Mouse (Mus musculus): Measurements from ENCODE around the gene Notum.
"Not testable (repeated sequence)": the region's sequence is repeated elsewhere in the genome, so short reads cannot be mapped to it uniquely, and the experiment has no call there.

The Notum gene

GRCm38 (mm10) chr11:120661076-120661460, at the start of gene Notum:
Gene Notum (minus strand): TSS chr11:120661175.
- DNase-seq = no peak

- DNase-seq = no peak
Measured at GRCm38 (mm10) chr11:120710672-120711071, 49.7 kb upstream of the Notum start.

DNA sequence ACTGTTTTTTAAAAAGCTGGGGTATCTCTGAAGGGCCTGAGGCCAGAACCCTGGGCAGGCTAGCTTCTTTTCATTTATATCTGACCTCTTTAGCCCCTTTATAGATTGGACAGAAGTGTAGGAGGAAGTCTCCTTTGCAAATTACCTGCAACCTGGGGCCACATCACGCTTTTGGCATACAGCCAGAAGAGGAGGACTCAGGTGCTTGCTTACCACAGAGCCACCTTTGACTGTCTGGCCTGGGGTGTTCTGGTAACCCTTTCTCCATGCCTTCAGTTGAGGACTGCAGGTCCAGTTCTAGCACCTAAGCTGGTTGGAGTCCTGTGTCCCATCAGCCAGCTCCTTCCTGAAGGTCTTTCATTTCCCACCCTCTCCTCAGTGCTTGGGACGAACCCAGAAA, 48.6 kb upstream of the Notum start:
- no peak for DNase-seq

GRCm38 (mm10) chr11:120707969-120708368, 47.0 kb upstream of the Notum start:
- no peak for DNase-seq

GRCm38 (mm10) chr11:120707225-120707624, 46.2 kb upstream of the Notum start:
- DNase-seq = no peak

DNA sequence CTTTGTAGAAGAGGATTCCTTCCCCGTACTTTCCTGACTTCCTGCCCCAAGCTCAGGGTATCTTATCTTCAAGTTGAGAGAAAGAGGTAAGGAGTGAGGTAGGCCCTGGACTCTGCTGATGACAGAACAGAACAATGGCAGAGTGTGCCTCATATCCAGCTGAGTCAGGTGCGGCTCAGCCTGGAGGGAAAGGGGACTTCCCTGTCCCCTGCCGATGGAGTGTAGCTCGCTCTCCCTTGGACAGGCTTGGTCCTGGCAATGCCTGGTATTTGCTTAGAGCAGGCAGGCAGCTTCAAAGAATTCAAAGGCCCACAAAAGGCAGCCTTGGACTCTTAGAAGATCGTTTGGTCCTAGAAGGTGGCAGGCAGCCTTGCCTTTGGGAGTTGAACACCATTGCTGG, 45.1 kb upstream of the Notum start:
- no peak for DNase-seq

DNA sequence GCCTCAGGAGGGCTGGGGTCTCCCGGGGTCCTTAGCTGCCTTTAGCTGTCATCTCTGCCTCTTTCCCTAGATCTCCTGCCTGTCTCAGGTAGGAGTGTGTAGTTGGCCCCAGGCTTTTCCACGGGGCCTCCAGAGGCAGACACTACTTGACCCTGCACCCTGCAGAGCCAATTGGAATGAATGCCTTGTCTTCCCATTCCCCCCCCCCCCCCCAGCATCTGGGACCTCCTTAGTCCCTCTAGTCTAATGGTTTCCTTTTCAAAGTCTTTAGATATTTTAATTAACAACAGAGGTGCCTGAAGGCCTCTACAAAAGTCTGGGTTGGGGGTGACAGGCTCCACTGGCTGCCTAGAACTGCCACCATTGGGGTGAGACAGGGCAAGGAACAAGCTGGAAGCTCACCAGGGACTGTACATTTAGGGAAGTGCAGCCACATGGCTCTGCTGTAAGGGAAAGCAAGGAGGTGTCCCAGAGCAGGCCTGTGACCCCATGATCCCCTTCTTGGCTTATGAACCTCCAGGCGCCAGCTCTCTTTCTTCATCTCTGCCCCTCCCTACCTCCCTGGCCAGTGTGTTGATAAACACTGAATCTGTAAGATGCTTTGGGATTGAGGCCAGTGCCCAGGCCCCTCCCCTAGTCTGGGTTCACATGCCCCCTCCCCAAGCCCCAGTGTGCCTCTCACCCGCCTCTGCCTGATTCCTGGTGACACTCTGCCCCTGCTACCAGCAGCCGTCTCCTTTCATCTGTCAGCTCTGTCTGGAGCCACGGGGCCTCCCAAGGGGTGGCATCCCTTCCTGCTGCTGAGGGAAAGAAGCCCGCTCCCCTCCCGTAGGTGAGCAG, 43.7 kb upstream of the Notum start:
- no peak for DNase-seq

DNA sequence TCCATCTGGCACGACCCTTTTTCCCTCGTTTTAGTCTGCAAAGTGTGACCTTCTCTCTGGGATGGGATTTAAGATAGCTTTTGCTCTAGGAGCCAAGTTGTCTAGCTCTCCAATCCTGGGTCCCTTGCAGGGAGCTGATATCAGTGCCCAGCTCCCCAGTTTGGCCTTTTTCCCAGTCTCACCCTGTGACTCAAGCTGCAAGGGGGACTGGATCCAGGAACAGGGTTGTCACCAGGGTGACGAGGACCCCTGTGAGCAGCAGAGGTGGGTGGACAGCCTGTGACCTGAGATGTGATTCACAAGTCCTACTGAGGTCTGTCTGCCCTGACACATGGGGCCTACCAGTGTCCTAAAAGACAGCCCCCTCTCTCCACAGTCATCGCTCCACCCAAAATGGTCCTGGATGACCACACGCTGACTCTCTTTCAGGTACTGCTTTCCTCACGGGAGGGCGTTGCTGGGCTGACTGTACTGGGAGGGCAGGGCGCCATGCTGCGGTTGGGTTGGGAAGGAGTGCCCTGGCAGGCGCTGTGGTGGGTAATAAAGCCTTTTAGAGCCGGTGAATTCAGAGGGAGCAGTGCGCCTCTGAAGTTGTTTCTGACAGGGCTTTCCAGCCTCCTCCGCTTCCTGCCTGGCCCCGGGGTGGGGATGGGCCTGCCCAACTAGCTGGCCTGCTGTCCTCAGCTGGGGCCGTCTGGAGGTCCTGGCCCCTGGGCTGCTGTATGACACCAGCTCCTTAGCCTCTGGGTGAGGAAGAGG, 42.9 kb upstream of the Notum start:
- no peak for DNase-seq

DNA sequence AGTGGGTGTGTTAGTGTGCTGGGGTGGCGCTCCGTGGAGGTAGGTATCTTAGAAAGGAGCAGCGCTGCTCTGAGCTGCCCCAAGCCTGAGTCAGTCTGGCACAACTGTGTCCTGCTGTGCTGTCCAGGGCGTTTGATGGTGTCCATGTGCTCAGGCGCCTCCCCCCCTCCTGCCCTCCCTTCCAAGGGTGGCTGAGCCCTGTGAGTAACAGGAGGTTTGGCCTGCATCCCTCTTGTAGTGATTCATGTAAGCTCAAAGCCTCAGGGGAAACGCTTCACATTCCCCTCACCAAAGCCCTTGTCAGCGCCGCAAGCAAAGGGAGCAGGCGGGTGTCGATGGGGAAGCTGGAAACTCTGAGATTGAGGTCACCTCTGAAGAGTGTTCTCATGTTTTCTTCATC, 36.8 kb upstream of the Notum start:
- no peak for DNase-seq

DNA sequence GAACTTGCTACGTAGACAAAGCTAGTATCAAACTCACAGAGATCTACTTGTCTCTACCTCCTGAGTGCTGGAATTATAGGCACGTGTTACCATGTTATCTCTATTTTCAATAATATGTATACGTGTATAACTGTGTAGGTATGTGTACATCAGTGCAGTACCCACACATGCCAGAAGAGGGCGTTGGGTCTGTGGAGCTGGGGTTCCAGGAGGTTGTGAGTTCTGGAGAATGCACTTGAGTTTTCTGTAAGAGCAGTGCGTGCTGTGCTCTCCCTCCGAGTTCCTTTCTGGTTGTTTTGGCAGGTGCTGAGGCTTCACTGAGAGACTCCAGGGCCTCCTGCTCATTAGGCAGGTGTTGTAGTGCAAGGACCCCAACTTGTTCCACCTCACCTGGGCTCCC, 35.6 kb upstream of the Notum start:
- DNase-seq = peak in 1 of 2 experiments; percentile 49

DNA sequence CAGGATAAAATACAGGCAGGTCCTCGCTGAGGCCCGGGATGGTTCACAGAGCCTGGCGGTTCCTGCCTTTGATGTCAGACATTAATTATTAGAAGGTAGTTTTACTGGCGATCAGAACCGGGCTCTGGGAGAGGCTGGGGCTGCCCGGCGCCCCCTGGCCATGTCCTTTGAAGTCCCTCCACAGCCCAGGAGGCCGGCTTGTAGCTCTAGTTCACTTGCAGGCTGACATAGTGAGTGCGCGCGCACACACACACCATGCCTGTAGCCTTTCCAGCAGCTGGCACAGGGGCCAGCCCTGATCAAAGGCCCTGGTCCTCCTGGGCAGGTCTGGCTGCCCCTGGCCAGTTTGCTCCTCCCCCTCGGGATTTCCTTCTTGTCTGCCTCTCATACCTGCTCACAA, 34.7 kb upstream of the Notum start:
- no peak for DNase-seq

DNA sequence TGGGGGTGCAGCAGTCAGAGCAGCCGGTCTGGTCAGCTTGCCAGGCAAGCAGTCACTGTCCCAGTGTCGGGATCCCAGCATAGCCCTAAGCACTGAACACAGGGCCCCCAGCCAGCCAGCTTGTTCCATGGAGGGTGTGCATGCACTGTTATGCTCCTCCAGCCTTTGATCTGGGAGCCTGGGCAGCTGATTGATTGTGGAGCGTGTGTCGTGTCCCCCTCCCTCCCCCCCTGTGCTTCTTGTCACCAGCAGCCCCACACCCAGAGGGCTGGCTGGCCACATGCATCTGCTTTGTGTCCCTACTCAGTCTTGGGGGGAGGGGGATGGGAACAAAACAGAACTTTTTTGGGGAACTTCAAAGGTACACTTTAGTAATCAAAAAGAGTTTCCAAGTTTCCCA, 34.2 kb upstream of the Notum start:
- DNase-seq = peak in 1 of 2 experiments; percentile 40

- DNase-seq = no peak
Measured at GRCm38 (mm10) chr11:120693461-120693860, 32.5 kb upstream of the Notum start.

- DNase-seq = no peak
Measured at GRCm38 (mm10) chr11:120692471-120693011, 31.6 kb upstream of the Notum start.

GRCm38 (mm10) chr11:120689365-120689764, 28.4 kb upstream of the Notum start:
- DNase-seq = no peak

DNA sequence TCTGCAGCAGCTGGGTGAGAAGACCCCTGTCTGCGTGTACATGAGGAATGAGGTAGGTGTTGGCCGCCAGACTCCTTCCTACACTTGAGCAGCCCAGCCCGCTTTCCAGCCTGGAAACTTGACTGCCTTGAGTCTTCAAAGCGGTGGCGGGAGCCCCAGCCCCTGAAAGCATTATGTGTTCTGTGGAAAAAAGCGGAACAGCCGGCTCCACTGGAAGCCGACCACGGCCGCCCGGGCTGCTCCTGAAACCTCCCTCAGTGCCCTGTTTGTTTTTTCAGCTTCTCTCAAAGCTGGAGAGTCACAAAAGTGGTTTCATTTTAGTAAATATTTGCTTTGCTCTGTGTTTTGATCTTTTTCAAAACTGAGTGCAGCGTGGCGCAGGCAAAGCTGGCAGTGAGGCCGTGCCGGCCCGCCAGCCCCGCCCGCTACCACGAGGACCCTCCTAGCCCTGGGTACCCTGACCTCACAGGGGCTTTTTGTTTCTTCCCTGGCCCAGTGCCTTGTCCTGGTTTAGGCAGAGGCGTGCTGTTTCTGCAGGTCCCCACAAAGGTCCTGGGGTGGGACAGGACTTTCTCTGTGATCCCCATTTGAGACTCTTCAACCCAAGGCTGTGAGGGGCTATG, 25.8 kb upstream of the Notum start:
- DNase-seq = no peak

- DNase-seq = no peak
Measured at GRCm38 (mm10) chr11:120684660-120685059, 23.7 kb upstream of the Notum start.

- DNase-seq = no peak
Measured at GRCm38 (mm10) chr11:120684086-120684485, 23.1 kb upstream of the Notum start.

GRCm38 (mm10) chr11:120683536-120683935, 22.6 kb upstream of the Notum start:
- no peak for DNase-seq

GRCm38 (mm10) chr11:120682683-120683082, 21.7 kb upstream of the Notum start:
- no peak for DNase-seq

DNA sequence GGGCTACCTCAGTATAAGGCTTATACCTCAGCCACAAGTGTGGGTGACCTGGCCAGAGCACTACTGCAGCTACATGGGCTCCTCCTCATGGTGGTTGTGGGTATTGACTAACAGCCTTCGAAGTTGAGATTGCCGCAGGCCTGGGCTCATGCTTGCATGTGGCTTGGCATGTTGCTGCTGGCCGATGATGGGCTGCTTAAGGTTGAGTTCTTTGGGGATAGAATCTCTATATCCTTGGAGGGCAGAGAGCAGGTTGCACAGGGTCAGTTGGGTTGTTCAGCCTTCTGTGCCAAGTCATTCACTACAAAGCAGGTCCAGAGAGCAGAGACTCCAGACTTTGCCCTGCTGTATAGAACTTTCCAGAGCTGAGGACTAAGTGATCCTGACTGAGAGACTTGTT, 18.9 kb upstream of the Notum start:
- DNase-seq = peak in 1 of 2 experiments; percentile 48

GRCm38 (mm10) chr11:120676951-120677350, 16.0 kb upstream of the Notum start:
- DNase-seq = no peak

DNA sequence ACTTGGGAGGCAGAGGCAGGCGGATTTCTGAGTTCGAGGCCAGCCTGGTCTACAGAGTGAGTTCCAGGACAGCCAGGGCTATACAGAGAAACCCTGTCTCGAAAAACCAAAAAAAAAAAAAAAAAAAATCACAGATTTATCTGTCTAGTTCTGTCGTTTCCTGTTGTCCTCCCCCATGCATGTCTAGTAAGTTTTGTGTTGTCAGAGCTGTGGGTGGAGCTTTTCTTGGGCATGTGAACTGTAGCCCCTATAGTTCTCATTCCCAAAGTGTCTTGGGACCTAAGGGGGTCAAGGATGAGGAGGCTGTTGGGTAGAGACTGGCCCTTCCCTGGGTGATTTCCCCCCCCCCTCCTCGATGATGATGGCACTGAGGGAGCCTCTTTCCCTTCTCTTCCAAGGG, 14.9 kb upstream of the Notum start:
- not testable (repeated sequence) for DNase-seq

Measured in cerebellum, postnatal 14 days (tissue).